ENCODE assay signal across 31 mouse cellular contexts in genomic region chr10:120344558-120345318, GRCm38 (mm10).
DNase-seq lines count a peak whose midpoint lies in the region; ATAC-seq lines count a peak whose summit lies in the region.
"Had no signal": no experiment of that assay in that cellular context is flagged by ENCODE, and none has a peak within 500 bp of the region (broad histone marks: within the 10 kb centered on the region; RNA-seq: fewer than 3 reads in every experiment).

No protein-coding gene starts in this region.

- no peak overlapping the region for H3K4me3 ChIP-seq in midbrain, embryonic 12.5 days
- no peak overlapping the region for H3K4me3 ChIP-seq in midbrain, embryonic 10.5 days
- H3K4me3 ChIP-seq in forebrain, embryonic 14.5 days (ENCODE audit: low read depth, low read length): no peak overlapping the region
- H3K4me3 ChIP-seq: heart, embryonic 13.5 days; limb, embryonic 10.5 days; limb, embryonic 15.5 days had no signal

- no peaks in the 10 kb centered on the region for H3K9me3 ChIP-seq in midbrain, embryonic 12.5 days
- H3K9me3 ChIP-seq in midbrain, embryonic 10.5 days (replicated peaks): no peaks in the 10 kb centered on the region
- no peaks in the 10 kb centered on the region for H3K9me3 ChIP-seq in forebrain, embryonic 14.5 days (replicated peaks; ENCODE audit: control insufficient read depth, low read length)
- H3K9me3 ChIP-seq: heart, embryonic 13.5 days; limb, embryonic 10.5 days; limb, embryonic 15.5 days had no signal

- peak; percentile 53 for DNase-seq in embryo, embryonic 10.5 days (ENCODE audit: low spot score)
- DNase-seq in embryo, embryonic 11 days: no peak
- DNase-seq in midbrain, embryonic 10.5 days (ENCODE audit: low spot score): no peak
- DNase-seq in forebrain, embryonic 14.5 days (ENCODE audit: low spot score): peak; percentile 61
- peak; percentile 85 for DNase-seq in retina, postnatal 1 day
- no peak for DNase-seq in natural killer cell, adult 2 months (ENCODE audit: low spot score in 2 of 2)
- no peak for DNase-seq in left cerebral cortex, postnatal 36 days (ENCODE audit: low spot score in 2 of 2)
- DNase-seq: adrenal gland, postnatal 25 days; cerebellum, adult 2 months; cerebellum, postnatal 14 days; heart, postnatal 10 days; kidney, adult 8-10 months; kidney, postnatal 4 days; layer of hippocampus, postnatal 36 days; lung, adult 2 months; lung, postnatal 10 days; right cerebral cortex, adult 18-20 months; right cerebral cortex, postnatal 4 days; thymus, adult 18-20 months; thymus, postnatal 25 days had no signal

- H3K36me3 ChIP-seq in midbrain, embryonic 12.5 days: no peaks in the 10 kb centered on the region
- H3K36me3 ChIP-seq in midbrain, embryonic 10.5 days: no peaks in the 10 kb centered on the region
- no peaks in the 10 kb centered on the region for H3K36me3 ChIP-seq in forebrain, embryonic 14.5 days (ENCODE audit: control insufficient read depth, insufficient read depth, low read length)
- H3K36me3 ChIP-seq: G1E; heart, embryonic 13.5 days; limb, embryonic 10.5 days; limb, embryonic 15.5 days had no signal

- H3K9ac ChIP-seq in midbrain, embryonic 12.5 days (replicated peaks): no peak overlapping the region
- no peak overlapping the region for H3K9ac ChIP-seq in forebrain, embryonic 14.5 days (ENCODE audit: low read length)
- H3K9ac ChIP-seq: heart, embryonic 13.5 days; limb, embryonic 15.5 days; liver, embryonic 14.5 days had no signal

- no peak overlapping the region for H3K27ac ChIP-seq in midbrain, embryonic 12.5 days (replicated peaks)
- no peak overlapping the region for H3K27ac ChIP-seq in midbrain, embryonic 10.5 days (replicated peaks)
- no peak overlapping the region for H3K27ac ChIP-seq in forebrain, embryonic 14.5 days (ENCODE audit: low read depth, low read length)
- H3K27ac ChIP-seq: heart, embryonic 13.5 days; kidney, postnatal 0 days; limb, embryonic 10.5 days; limb, embryonic 15.5 days; liver, embryonic 14.5 days; macrophage; stomach, postnatal 0 days had no signal

- H3K4me2 ChIP-seq in midbrain, embryonic 12.5 days (replicated peaks): no peak overlapping the region
- no peak overlapping the region for H3K4me2 ChIP-seq in forebrain, embryonic 14.5 days (ENCODE audit: low read length)
- H3K4me2 ChIP-seq: heart, embryonic 13.5 days; limb, embryonic 15.5 days had no signal

- no peaks in the 10 kb centered on the region for H3K27me3 ChIP-seq in midbrain, embryonic 12.5 days
- peaks cover 6% of the 10 kb centered on the region; the same call in 1 of the 2 replicates for H3K27me3 ChIP-seq in midbrain, embryonic 10.5 days (ENCODE audit: low read depth, poor library complexity, severe bottlenecking)
- H3K27me3 ChIP-seq in forebrain, embryonic 14.5 days (replicated peaks; ENCODE audit: control insufficient read depth, insufficient read depth, low read length): no peaks in the 10 kb centered on the region
- H3K27me3 ChIP-seq: heart, embryonic 13.5 days; limb, embryonic 15.5 days had no signal

- peaks cover 21% of the 10 kb centered on the region for H3K4me1 ChIP-seq in midbrain, embryonic 12.5 days
- peaks cover 22% of the 10 kb centered on the region for H3K4me1 ChIP-seq in midbrain, embryonic 10.5 days
- H3K4me1 ChIP-seq in forebrain, embryonic 14.5 days (ENCODE audit: control insufficient read depth, insufficient read depth, low read length): peaks cover 14% of the 10 kb centered on the region
- H3K4me1 ChIP-seq: heart, embryonic 13.5 days; limb, embryonic 15.5 days had no signal

- peak; percentile 63; the same call in 1 of the 2 replicates for ATAC-seq in midbrain, embryonic 12.5 days (ENCODE audit: low FRiP score, low read depth)
- ATAC-seq in forebrain, embryonic 14.5 days: peak; percentile 77
- ATAC-seq: intestine, embryonic 16.5 days; Patski had no signal

- intact Hi-C loops in left cerebral cortex, postnatal 36 days (cut with DNase I): no loop called here

- WGBS in midbrain, embryonic 12.5 days: 57% methylated on average over 16 of the region's 16 CpGs
- WGBS in midbrain, embryonic 10.5 days: 71% methylated on average over 16 of the region's 16 CpGs
- WGBS in forebrain, embryonic 14.5 days: 10% methylated on average over 16 of the region's 16 CpGs

Comparison
In these comparisons a context has a peak if more than half of its experiments do, and no peak if none do; other contexts are left out.
1. DNase-seq: peak in embryo, embryonic 10.5 days (single experiment), forebrain, embryonic 14.5 days (single experiment) and retina, postnatal 1 day (single experiment); none in embryo, embryonic 11 days (single experiment), midbrain, embryonic 10.5 days (single experiment), natural killer cell, adult 2 months (0 of 2) and left cerebral cortex, postnatal 36 days (0 of 2).